Mouse (Mus musculus) embryo, embryonic 11.5 days (tissue): ENCODE measurements around the gene 1110004F10Rik.

Experiments used
- DNase-seq: peaks from one replicate; pipeline ENCODE4 v3.0.0-alpha.2; 2012; ENCODE audit warnings: low read depth, low spot score

The 1110004F10Rik gene

GRCm38 (mm10) chr7:116093466-116093850 is 54.3 kb downstream of the 1110004F10Rik start:
- no peak for DNase-seq

GRCm38 (mm10) chr7:116099952-116100528 is 60.8 kb downstream of the 1110004F10Rik start:
- no peak for DNase-seq

GRCm38 (mm10) chr7:116103091-116103490 is 63.9 kb downstream of the 1110004F10Rik start:
- no peak for DNase-seq

GRCm38 (mm10) chr7:116110661-116111060 is 71.5 kb downstream of the 1110004F10Rik start:
- DNase-seq: no peak

- no peak for DNase-seq
Measured at GRCm38 (mm10) chr7:116111546-116111945, 72.3 kb downstream of the 1110004F10Rik start.

GRCm38 (mm10) chr7:116115216-116115930 is 76.2 kb downstream of the 1110004F10Rik start:
- no peak for DNase-seq

GRCm38 (mm10) chr7:116115991-116116390 is 76.8 kb downstream of the 1110004F10Rik start:
- DNase-seq: no peak

- no peak for DNase-seq
Measured at GRCm38 (mm10) chr7:116119306-116119857, 80.2 kb downstream of the 1110004F10Rik start.

- no peak for DNase-seq
Measured at GRCm38 (mm10) chr7:116120737-116121136, 81.5 kb downstream of the 1110004F10Rik start.

GRCm38 (mm10) chr7:116121202-116121601 is 82.0 kb downstream of the 1110004F10Rik start:
- DNase-seq: no peak

- DNase-seq: no peak
Measured at GRCm38 (mm10) chr7:116122981-116123596, 83.9 kb downstream of the 1110004F10Rik start.

GRCm38 (mm10) chr7:116123597-116123985 is 84.4 kb downstream of the 1110004F10Rik start:
- no peak for DNase-seq

GRCm38 (mm10) chr7:116124057-116124456 is 84.9 kb downstream of the 1110004F10Rik start:
- DNase-seq: no peak

- no peak for DNase-seq
Measured at GRCm38 (mm10) chr7:116125671-116126070, 86.5 kb downstream of the 1110004F10Rik start.

GRCm38 (mm10) chr7:116127052-116127451 is 87.9 kb downstream of the 1110004F10Rik start:
- DNase-seq: no peak

GRCm38 (mm10) chr7:116128286-116128685 is 89.1 kb downstream of the 1110004F10Rik start:
- no peak for DNase-seq

GRCm38 (mm10) chr7:116129374-116129773 is 90.2 kb downstream of the 1110004F10Rik start:
- DNase-seq: no peak

- no peak for DNase-seq
Measured at GRCm38 (mm10) chr7:116131390-116131789, 92.2 kb downstream of the 1110004F10Rik start.

- DNase-seq: peak; percentile 73
Measured at GRCm38 (mm10) chr7:116132078-116132477, 92.9 kb downstream of the 1110004F10Rik start.

GRCm38 (mm10) chr7:116134413-116135292 is 95.5 kb downstream of the 1110004F10Rik start:
- DNase-seq: no peak

GRCm38 (mm10) chr7:116137149-116137548 is 98.0 kb downstream of the 1110004F10Rik start:
- no peak for DNase-seq
